Mouse (Mus musculus): ENCODE results near the gene Olfr344. TPM values are rescaled to one million over a fixed set of nuclear protein-coding genes. Genes with fewer than 3 reads are reported as not detected.

Gene Olfr344
- total RNA-seq (2021) = under 1 TPM in 1 of 2 experiments, not detected in 1; 0.05 TPM

DNA sequence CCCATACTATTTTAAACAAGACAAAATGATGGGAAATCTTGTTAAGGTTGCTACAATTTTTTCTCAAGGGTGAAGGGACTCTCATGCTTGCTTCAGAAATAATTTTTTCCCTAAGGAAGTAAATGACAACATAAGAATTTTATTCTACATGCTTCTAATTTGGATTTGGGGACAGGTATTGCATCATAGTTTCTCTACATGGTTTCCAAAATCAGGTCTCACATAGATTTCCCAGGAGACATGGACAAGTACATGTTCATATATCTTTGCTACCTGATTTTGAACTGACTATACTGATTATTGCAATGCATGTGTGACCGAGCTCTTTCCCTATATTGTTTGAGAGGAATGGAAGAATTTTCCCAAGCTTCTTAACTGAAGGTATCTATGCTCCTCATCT is at the start of gene Olfr344:
Olfr344 (plus strand) TSS at position 301 of the 400 bp plus-strand sequence.
- DNase-seq (ENCODE audit: low spot score in 2 of 2) = no peak
- intact Hi-C loops (cut with DNase I) = no loop called here

DNA sequence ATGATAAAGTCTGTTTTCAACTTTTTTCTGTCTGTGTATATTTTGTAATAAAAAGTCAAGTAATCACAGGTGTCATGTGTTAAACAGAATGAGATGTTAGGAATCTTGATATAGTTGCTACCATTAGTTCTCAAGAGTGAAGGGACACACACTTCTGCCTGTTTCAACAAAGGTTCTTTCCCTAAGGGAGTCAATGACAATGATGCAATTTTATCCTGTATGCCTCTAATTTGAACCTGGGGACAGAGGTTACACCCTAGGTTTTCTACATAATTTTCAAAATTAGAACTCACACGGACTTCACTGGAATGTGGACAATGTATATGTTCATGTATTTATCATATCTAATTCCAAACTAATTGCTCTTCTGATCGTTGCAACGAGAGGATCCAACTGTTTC is 41.8 kb upstream of the Olfr344 start, which contains the start of gene Olfr342:
Olfr342 (plus strand) TSS at position 301 of the 400 bp plus-strand sequence.
- intact Hi-C loops (cut with DNase I) = no loop called here
- no peak for DNase-seq (ENCODE audit: low spot score in 2 of 2)

DNA sequence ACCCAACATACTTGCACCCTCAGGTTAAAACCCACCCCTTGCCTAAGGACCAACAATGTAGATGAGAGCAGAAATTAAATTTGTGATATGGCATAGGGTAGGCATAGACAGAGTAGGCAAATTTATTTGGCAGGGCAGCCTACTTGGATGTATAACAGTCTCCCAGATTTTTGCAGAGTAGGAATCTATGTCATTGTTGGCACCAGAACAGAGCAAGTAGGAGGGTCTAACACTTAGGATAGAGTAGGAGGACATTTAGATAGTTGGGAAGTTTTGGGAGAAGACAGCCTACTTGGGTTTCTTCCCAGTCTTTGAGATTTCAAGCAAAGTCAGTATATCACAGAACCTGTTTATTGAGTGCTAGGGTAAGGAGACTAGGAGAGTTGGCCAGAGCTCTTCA is 1.3 kb upstream of the Olfr344 start:
- DNase-seq (ENCODE audit: low spot score in 2 of 2) = no peak
- intact Hi-C loops (cut with DNase I) = no loop called here

DNA sequence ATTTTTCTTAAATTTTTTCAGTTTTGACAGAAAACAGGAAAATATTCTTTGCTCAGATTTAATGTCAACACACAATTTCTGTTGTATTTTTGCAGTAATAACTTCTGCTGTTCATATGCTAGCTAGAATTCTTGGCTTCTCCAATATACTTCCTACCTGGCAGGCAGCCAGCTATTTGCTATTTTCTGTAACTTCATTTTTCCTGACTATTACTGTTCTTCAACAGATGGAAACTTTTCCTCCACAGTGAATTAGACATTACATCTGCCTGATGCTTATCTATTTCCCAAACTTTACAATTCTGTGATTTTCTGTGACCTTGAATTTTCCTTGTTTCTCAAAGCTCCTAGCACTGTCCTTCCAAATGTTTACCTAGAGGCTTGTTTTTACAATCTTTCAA is 560 bp downstream of the Olfr344 start:
- intact Hi-C loops (cut with DNase I) = no loop called here
- DNase-seq (ENCODE audit: low spot score in 2 of 2) = no peak

DNA sequence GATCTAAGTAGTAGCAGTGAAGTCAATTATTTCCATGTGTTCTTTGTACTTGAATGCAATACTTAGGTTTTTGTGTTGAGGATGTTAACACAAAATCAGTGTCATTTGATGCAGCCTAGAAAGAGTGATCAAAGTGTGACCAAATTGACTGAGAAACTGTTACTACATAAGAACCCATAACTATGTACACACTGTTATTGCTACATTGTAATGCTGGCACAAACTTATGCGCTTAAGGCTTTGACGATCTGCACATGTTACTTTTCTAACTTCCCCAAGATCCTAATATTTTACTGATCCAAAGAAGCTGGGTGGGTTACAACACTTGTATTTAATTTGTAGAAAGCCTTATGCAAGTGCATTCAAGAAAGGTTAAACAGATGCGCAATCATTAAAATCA is 1.4 kb downstream of the Olfr344 start:
- no peak for DNase-seq (ENCODE audit: low spot score in 2 of 2)
- intact Hi-C loops (cut with DNase I) = no loop called here

Other genes with a start within 250 kb of the Olfr344 start
- gene Olfr338, start 193.1 kb upstream of the Olfr344 start, total RNA-seq (2021) = not detected
- not detected for gene Olfr339, start 147.7 kb upstream of the Olfr344 start, total RNA-seq (2021)
- not detected for gene Olfr340, start 114.1 kb upstream of the Olfr344 start, total RNA-seq (2021)
- gene Olfr341, start 84.2 kb upstream of the Olfr344 start, total RNA-seq (2021) = not detected
- gene Olfr342, start 41.7 kb upstream of the Olfr344 start, total RNA-seq (2021) = not detected
- not detected for gene Olfr345, start 73.4 kb downstream of the Olfr344 start, total RNA-seq (2021)
- gene Olfr346, start 119.1 kb downstream of the Olfr344 start, total RNA-seq (2021) = not detected
- not detected for gene Olfr347, start 165.2 kb downstream of the Olfr344 start, total RNA-seq (2021)
- not detected for gene Olfr348, start 217.6 kb downstream of the Olfr344 start, total RNA-seq (2021)
- not detected for gene Olfr50, start 223.9 kb downstream of the Olfr344 start, total RNA-seq (2021)

Measured in left cerebral cortex, postnatal 25 days (tissue).